Mouse (Mus musculus) embryonic facial prominence, embryonic 13.5 days (tissue): ENCODE measurements around the gene Efl1. TPM values are rescaled to one million over a fixed set of nuclear protein-coding genes. Genes with fewer than 3 reads are reported as not detected.
"Not testable (repeated sequence)": the region's sequence is repeated elsewhere in the genome, so short reads cannot be mapped to it uniquely, and the experiment has no call there.

Source experiments
- ATAC-seq: fragments of 200-750 bp; cut with Nextera tagmentation; 2 replicates; pipeline ENCODE4 v1.8.0; 2017; ENCODE audit warnings: low read depth; ENCODE audit not compliant: insufficient number of reproducible peaks, insufficient read depth, low FRiP score, low TSS enrichment
- H3K27ac ChIP-seq: fragments of 300-500 bp; sonication (generic); 2 replicates; pipeline ENCODE4 v1.5.1; 2015; ENCODE audit warnings: moderate library complexity, mild to moderate bottlenecking, inconsistent platforms
- H3K27me3 ChIP-seq: fragments of 300-500 bp; sonication (generic); 2 replicates; pipeline ENCODE4 v1.6.1; 2015; ENCODE audit warnings: mild to moderate bottlenecking, inconsistent platforms
- H3K36me3 ChIP-seq: fragments of 300-500 bp; sonication (generic); 2 replicates; pipeline ENCODE4 v1.6.1; 2015; ENCODE audit warnings: mild to moderate bottlenecking, inconsistent platforms
- H3K4me1 ChIP-seq: fragments of 300-500 bp; sonication (generic); 2 replicates; pipeline ENCODE4 v1.6.1; 2015; ENCODE audit warnings: inconsistent platforms
- H3K4me2 ChIP-seq: fragments of 300-500 bp; sonication (generic); 2 replicates; pipeline ENCODE4 v1.6.1; 2015; ENCODE audit warnings: moderate library complexity, mild to moderate bottlenecking, inconsistent platforms
- H3K4me3 ChIP-seq: fragments of 300-500 bp; sonication (generic); 2 replicates; pipeline ENCODE4 v1.5.1; 2015; ENCODE audit warnings: mild to moderate bottlenecking, inconsistent platforms
- H3K9ac ChIP-seq: fragments of 300-500 bp; sonication (generic); 2 replicates; pipeline ENCODE4 v1.6.1; 2015; ENCODE audit warnings: mild to moderate bottlenecking, inconsistent platforms
- H3K9me3 ChIP-seq: fragments of 300-500 bp; sonication (generic); 2 replicates; pipeline ENCODE4 v1.6.1; 2016; ENCODE audit warnings: inconsistent platforms
- WGBS: fragments of 180-500 bp; shearing (Covaris S2); methylation state at CpG from one replicate; pipeline ENCODE4 v1.1.7; 2015; ENCODE audit warnings: mixed read lengths; 5-methylcytosine and 5-hydroxymethylcytosine counted together
- polyA plus RNA-seq: library from polyadenylated mRNA; unstranded; fragments of >200 nt; fragmentation: Nextera tagmentation; extraction: Ambion mirVana; gene quantifications from 2 replicates; pipeline ENCODE4 v1.2.1, GENCODE M21; 2015

The Efl1 gene
- polyA plus RNA-seq, 1 experiment from 2014 or later: 25.5 TPM

GRCm38 (mm10) chr7:82770207-82770606 lies 121.8 kb downstream of the Efl1 start:
- Histone ChIP-seq H3K9ac (no peak overlapping the region), H3K4me3 (no peak overlapping the region), H3K4me1 (peaks cover 43% of the 10 kb centered on the region), H3K27me3 (no peaks in the 10 kb centered on the region), H3K9me3 (no peaks in the 10 kb centered on the region), H3K27ac (no peak overlapping the region), H3K36me3 (peaks cover 4% of the 10 kb centered on the region; the same call in 1 of the 2 replicates), H3K4me2 (no peak overlapping the region)
- WGBS: 41% methylated on average over 6 of the region's 6 CpGs
- no peak for ATAC-seq

DNA sequence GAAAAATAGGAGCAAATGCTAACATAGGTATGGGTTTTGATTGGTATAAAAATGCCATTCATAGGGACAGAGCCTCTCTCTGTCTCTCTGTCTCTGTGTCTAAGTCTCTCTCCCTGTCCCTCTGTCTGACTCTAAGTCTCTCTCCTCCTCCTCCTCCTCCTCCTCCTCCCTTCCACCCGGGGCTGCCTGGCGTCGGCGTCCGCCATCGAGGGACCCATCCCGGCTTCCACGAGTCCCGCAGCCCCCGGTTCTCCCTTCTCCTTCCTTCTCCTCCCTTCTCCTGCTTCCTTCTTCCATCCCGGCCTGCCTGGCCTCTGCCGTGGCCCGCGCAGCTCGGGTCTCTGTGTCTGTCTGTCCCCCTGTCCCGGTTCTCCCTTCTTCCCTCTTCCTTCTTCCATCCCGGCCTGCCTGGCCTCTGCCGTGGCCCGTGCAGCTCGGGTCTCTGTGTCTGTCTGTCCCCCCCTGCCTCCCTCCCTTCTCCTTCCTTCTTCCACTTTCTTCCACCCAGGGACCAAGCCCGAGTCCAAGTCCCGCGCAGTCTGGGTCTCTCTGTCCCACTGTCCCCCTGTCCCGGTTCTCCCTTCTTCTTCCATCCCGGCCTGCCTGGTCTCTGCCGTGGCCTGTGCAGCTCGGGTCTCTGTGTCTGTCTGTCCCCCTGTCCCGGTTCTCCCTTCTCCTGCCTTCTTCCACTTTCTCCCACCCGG lies 122.7 kb downstream of the Efl1 start:
- H3K9me3 ChIP-seq, H3K36me3 ChIP-seq, H3K27ac ChIP-seq, H3K4me3 ChIP-seq, H3K27me3 ChIP-seq, H3K9ac ChIP-seq, H3K4me2 ChIP-seq: not testable (repeated sequence)
- 82% methylated on average over 29 of the region's 29 CpGs for WGBS
- ATAC-seq: peak; percentile 99
- H3K4me1 ChIP-seq: peaks cover 46% of the 10 kb centered on the region

- not testable (repeated sequence) for H3K4me2 ChIP-seq, H3K9ac ChIP-seq, H3K9me3 ChIP-seq, H3K4me3 ChIP-seq, H3K36me3 ChIP-seq, H3K27me3 ChIP-seq, H3K27ac ChIP-seq
- ATAC-seq: 0 out of 2 replicates have a peak, but pooled peaks have one; percentile 16
- WGBS: 86% methylated on average over 25 of the region's 25 CpGs
- H3K4me1 ChIP-seq: peaks cover 46% of the 10 kb centered on the region
Observed at GRCm38 (mm10) chr7:82771661-82772021, 123.2 kb downstream of the Efl1 start.

DNA sequence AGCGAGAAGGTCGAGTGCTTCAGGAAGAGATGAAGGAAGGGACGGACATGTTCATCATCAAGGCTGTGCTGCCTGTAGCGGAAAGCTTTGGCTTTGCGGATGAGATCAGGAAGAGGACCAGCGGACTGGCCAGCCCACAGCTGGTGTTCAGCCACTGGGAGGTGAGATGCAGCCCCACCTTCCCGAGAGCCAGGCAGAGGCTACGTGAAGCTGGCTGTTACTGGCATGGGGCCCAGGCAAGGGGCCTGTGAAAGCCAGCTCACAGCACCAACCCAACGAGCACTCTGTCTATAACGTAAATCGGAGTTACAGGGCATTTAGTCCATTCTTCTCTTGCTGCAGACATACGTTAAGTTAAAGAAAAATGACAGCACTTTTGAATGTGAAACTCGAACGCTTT lies 124.1 kb downstream of the Efl1 start:
- Histone ChIP-seq H3K4me2 (no peak overlapping the region), H3K9ac (0 out of 2 replicates have a peak overlapping the region, but pooled peaks have one; percentile 4), H3K27ac (peak overlapping the region; percentile 79), H3K9me3 (no peaks in the 10 kb centered on the region), H3K27me3 (no peaks in the 10 kb centered on the region), H3K36me3 (peaks cover 2% of the 10 kb centered on the region; the same call in 1 of the 2 replicates), H3K4me1 (peaks cover 43% of the 10 kb centered on the region), H3K4me3 (no peak overlapping the region)
- WGBS: 48% methylated on average over 14 of the region's 14 CpGs
- no peak for ATAC-seq

- Histone ChIP-seq H3K9me3 (no peaks in the 10 kb centered on the region), H3K27ac (peak overlapping the region; percentile 79), H3K4me2 (no peak overlapping the region), H3K4me3 (no peak overlapping the region), H3K27me3 (no peaks in the 10 kb centered on the region), H3K36me3 (peaks cover 9% of the 10 kb centered on the region), H3K4me1 (peaks cover 43% of the 10 kb centered on the region), H3K9ac (peak overlapping the region; percentile 21; the same call in 1 of the 2 replicates)
- WGBS: 32% methylated on average over 9 of the region's 9 CpGs
- no peak for ATAC-seq
Observed at GRCm38 (mm10) chr7:82773150-82773549, 124.7 kb downstream of the Efl1 start.

DNA sequence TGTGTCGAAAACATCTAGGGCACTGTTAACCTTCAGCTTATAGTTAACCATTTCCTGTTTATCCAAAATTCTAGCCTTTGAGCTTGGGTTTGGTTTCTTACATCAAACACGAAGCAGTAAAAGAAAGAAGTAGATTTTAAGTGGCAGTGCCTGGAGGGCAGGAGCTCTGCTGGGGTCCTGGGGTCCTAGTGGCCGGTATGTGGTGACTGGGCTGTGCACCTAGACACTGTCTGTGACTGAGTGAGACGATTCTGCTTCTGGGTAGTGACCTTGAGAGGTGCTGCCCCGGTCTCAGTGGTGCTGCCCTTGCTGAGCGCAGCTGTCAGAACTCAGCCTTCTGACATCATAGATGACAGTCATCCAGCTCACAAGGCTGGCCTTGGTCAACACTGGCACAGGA lies 125.5 kb downstream of the Efl1 start:
- Histone ChIP-seq H3K4me1 (peaks cover 43% of the 10 kb centered on the region), H3K4me3 (no peak overlapping the region), H3K9me3 (no peaks in the 10 kb centered on the region), H3K36me3 (peaks cover 9% of the 10 kb centered on the region), H3K27ac (no peak overlapping the region), H3K9ac (no peak overlapping the region), H3K4me2 (no peak overlapping the region), H3K27me3 (no peaks in the 10 kb centered on the region)
- WGBS: 60% methylated on average over 6 of the region's 6 CpGs
- ATAC-seq: no peak

DNA sequence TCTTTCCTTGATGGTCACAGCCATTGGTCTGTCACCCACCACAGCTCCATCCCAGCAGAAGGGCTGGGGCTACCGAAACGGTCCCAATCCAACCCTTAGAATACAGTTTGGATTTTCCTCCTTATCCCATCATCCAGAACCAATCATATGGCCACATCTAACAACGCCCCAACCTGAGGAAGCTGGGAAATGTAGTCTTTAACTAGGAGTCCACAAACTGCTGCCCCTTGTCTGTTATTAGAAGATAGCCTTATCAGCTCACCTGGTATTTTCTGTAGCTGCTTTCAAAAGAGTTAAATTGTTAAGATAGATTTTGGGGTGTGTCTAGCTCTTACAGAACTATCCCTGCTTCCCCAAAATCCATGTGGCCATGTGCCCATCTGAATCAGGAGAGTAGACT lies 126.7 kb downstream of the Efl1 start:
- no peak for ATAC-seq
- H3K27ac ChIP-seq: no peak overlapping the region
- WGBS: 88% methylated on average over 3 of the region's 3 CpGs
- no peak overlapping the region for H3K9ac ChIP-seq
- no peaks in the 10 kb centered on the region for H3K27me3 ChIP-seq
- peaks cover 35% of the 10 kb centered on the region for H3K4me1 ChIP-seq
- no peak overlapping the region for H3K4me2 ChIP-seq
- H3K9me3 ChIP-seq: no peaks in the 10 kb centered on the region
- peaks cover 9% of the 10 kb centered on the region for H3K36me3 ChIP-seq
- H3K4me3 ChIP-seq: no peak overlapping the region

DNA sequence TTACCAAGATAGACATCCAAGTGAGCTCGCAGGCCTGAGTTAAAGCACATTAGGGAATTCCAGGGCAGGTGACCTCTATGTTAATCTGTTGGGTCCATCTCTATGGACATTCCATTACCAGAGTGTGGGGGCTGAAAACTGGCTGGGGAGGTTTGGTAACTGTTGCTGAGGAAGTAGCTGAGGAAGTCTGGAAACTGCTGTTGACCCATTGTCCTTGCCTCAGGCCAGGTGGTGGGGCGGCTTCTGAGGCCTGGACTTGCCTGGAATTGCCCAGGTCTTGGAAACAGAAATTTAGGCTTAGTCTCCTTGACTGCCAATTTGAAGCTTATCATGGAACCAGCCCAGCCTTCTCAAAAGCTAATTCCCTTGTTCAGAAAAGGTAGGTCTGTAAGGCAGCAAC lies 134.7 kb downstream of the Efl1 start:
- no peak for ATAC-seq
- peaks cover under 1% of the 10 kb centered on the region; the same call in 1 of the 2 replicates for H3K36me3 ChIP-seq
- peaks cover 7% of the 10 kb centered on the region; the same call in 1 of the 2 replicates for H3K4me1 ChIP-seq
- H3K27ac ChIP-seq: no peak overlapping the region
- no peaks in the 10 kb centered on the region for H3K27me3 ChIP-seq
- no peaks in the 10 kb centered on the region for H3K9me3 ChIP-seq
- 65% methylated on average over 2 of the region's 2 CpGs for WGBS
- H3K9ac ChIP-seq: no peak overlapping the region
- no peak overlapping the region for H3K4me3 ChIP-seq
- H3K4me2 ChIP-seq: no peak overlapping the region

GRCm38 (mm10) chr7:82783693-82784092 lies 135.3 kb downstream of the Efl1 start:
- no peak overlapping the region for H3K9ac ChIP-seq
- 40% methylated on average over 5 of the region's 6 CpGs for WGBS

GRCm38 (mm10) chr7:82785335-82785934 lies 137.0 kb downstream of the Efl1 start:
- Histone ChIP-seq H3K27ac (no peak overlapping the region), H3K27me3 (no peaks in the 10 kb centered on the region), H3K4me3 (no peak overlapping the region), H3K36me3 (no peaks in the 10 kb centered on the region), H3K4me2 (no peak overlapping the region), H3K4me1 (peaks cover 7% of the 10 kb centered on the region; the same call in 1 of the 2 replicates), H3K9me3 (no peaks in the 10 kb centered on the region), H3K9ac (no peak overlapping the region)
- 71% methylated on average over 6 of the region's 6 CpGs for WGBS
- no peak for ATAC-seq

More at GRCm38 (mm10) chr7:82783693-82784092, 135.3 kb downstream of the Efl1 start:
- Histone ChIP-seq H3K36me3 (no peaks in the 10 kb centered on the region), H3K4me2 (no peak overlapping the region), H3K4me3 (no peak overlapping the region), H3K27ac (no peak overlapping the region), H3K9me3 (no peaks in the 10 kb centered on the region), H3K27me3 (no peaks in the 10 kb centered on the region), H3K4me1 (peaks cover 7% of the 10 kb centered on the region; the same call in 1 of the 2 replicates)
- no peak for ATAC-seq

DNA sequence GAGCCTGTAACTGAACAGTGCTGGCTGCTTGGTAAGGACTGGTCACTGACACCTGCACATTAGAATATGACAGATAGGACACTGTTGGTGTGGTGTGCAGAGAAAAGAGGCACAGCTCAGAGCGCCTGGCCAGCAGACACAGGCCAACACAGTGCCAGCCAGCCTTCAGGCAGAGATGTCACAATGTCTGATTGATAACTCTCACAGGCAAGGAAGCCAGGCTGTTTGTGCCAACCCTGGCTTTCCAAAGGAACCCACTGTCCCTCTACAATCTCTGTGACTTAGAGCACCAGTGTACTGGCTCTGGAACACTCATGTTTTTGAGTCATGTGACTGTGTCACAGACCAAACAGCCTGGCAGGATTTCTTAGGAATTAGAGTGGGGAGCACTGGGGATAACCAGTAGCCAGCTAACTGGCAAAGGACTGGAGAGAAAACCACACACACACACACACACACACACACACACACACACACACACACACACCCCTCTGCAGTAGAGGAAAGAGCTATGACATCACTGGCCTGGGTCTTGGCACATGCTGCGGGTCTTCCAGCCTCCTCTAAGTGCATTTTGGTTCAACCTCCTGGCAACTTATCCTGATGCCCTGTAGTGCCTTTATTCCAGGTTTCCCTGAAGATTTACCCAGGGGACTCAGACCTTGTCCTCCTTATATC lies 137.7 kb downstream of the Efl1 start:
- no peak overlapping the region for H3K27ac ChIP-seq
- peaks cover 7% of the 10 kb centered on the region; the same call in 1 of the 2 replicates for H3K4me1 ChIP-seq
- no peaks in the 10 kb centered on the region for H3K27me3 ChIP-seq
- no peak for ATAC-seq
- H3K4me3 ChIP-seq: no peak overlapping the region
- no peaks in the 10 kb centered on the region for H3K9me3 ChIP-seq
- no peaks in the 10 kb centered on the region for H3K36me3 ChIP-seq
- H3K9ac ChIP-seq: no peak overlapping the region
- no peak overlapping the region for H3K4me2 ChIP-seq
- 76% methylated on average over 2 of the region's 2 CpGs for WGBS
